Mouse (Mus musculus) midbrain, postnatal 0 days (tissue): ENCODE measurements around the gene Zfp658. TPM values are rescaled to one million over a fixed set of nuclear protein-coding genes. Genes with fewer than 3 reads are reported as not detected.
A peak's percentile ranks its signal among the peaks of the same experiment; 100 is the strongest.

Experiments
- ATAC-seq: fragments of 200-750 bp; cut with Nextera tagmentation; 2 replicates; pipeline ENCODE4 v1.8.0; 2017; ENCODE audit warnings: moderate number of reproducible peaks, mild to moderate bottlenecking, moderate TSS enrichment, moderate library complexity; ENCODE audit not compliant: low FRiP score
- DNase-seq: peaks from one replicate; pipeline ENCODE4 v3.0.0-alpha.2; 2015; ENCODE audit warnings: low spot score
- H3K27ac ChIP-seq: fragments of 300-500 bp; sonication (generic); 2 replicates; pipeline ENCODE4 v1.5.1; 2014; ENCODE audit warnings: low read depth, mild to moderate bottlenecking, low read length, mixed read lengths
- H3K27me3 ChIP-seq: fragments of 300-500 bp; sonication (generic); 2 replicates; pipeline ENCODE4 v1.6.1; 2014; ENCODE audit warnings: low read length, control low read depth, mixed read lengths; ENCODE audit not compliant: insufficient read depth
- H3K36me3 ChIP-seq: fragments of 300-500 bp; sonication (generic); 2 replicates; pipeline ENCODE4 v1.6.1; 2014; ENCODE audit warnings: low read length, control low read depth, mixed read lengths; ENCODE audit not compliant: insufficient read depth
- H3K4me1 ChIP-seq: fragments of 300-500 bp; sonication (generic); 2 replicates; pipeline ENCODE4 v1.6.1; 2014; ENCODE audit warnings: mild to moderate bottlenecking, control low read depth, antibody characterized with exemption, low read length, mixed read lengths; ENCODE audit not compliant: insufficient read depth
- H3K4me2 ChIP-seq: fragments of 300-500 bp; sonication (generic); 2 replicates; pipeline ENCODE4 v1.6.1; 2014; ENCODE audit warnings: low read depth, mild to moderate bottlenecking, low read length, mixed read lengths; ENCODE audit not compliant: poor library complexity, severe bottlenecking
- H3K4me3 ChIP-seq: fragments of 300-500 bp; sonication (generic); 2 replicates; pipeline ENCODE4 v1.5.1; 2014; ENCODE audit warnings: low read depth, mild to moderate bottlenecking, low read length, moderate library complexity
- H3K9ac ChIP-seq: fragments of 300-500 bp; sonication (generic); replicated peaks from 2 replicates; pipeline ENCODE4 v1.6.1; 2014; ENCODE audit warnings: mild to moderate bottlenecking, low read length, moderate library complexity, mixed read lengths; ENCODE audit not compliant: poor library complexity, severe bottlenecking
- H3K9me3 ChIP-seq: fragments of 300-500 bp; sonication (generic); 2 replicates; pipeline ENCODE4 v1.6.1; 2016; ENCODE audit warnings: low read length, control low read depth
- CTCF ChIP-seq: IDR thresholded peaks from 2 replicates; pipeline ENCODE4 v1.5.1; 2016; ENCODE audit warnings: antibody characterized with exemption, mild to moderate bottlenecking
- WGBS: fragments of 180-500 bp; shearing (Covaris S2); extraction: QIAGEN DNeasy Blood & Tissue Kit; methylation state at CpG from one replicate; pipeline ENCODE4 v1.1.7; 2014; 5-methylcytosine and 5-hydroxymethylcytosine counted together
- polyA plus RNA-seq: library from polyadenylated mRNA; unstranded; fragments of >200 nt; fragmentation: Nextera tagmentation; extraction: Ambion mirVana; gene quantifications from 2 replicates; pipeline ENCODE4 v1.2.1, GENCODE M21; 2015
- total RNA-seq: library from RNA; depleted of rRNA; stranded (reverse); fragments of >200 nt; gene quantifications from 2 replicates; pipeline ENCODE4 v1.2.3, GENCODE M21; 2014; rRNA removed

Gene Zfp658
- total RNA-seq, result 9.4 and 13.0 TPM in 2 replicates
- 2.4 and 3.1 TPM in 2 replicates for polyA plus RNA-seq

GRCm38 (mm10) chr7:43562006-43562633 is at the start of gene Zfp658:
Zfp658 (plus strand) TSS chr7:43562256.
- TF ChIP-seq CTCF, result peak; percentile 55
- peak within 1 kb of the TSS; percentile 86 for H3K9ac ChIP-seq
- H3K27ac ChIP-seq, result peak within 1 kb of the TSS; percentile 87
- H3K9me3 ChIP-seq, result no peaks in the 10 kb centered on the region
- no peaks in the 10 kb centered on the region for H3K27me3 ChIP-seq
- 1% methylated on average over 27 of the region's 27 CpGs for WGBS
- H3K4me1 ChIP-seq, result peaks cover 12% of the 10 kb centered on the region
- ATAC-seq, result peak; percentile 94
- peak within 1 kb of the TSS; percentile 79 for H3K4me3 ChIP-seq
- peaks cover 7% of the 10 kb centered on the region for H3K36me3 ChIP-seq
- peak; percentile 98 for DNase-seq
- peak within 1 kb of the TSS; percentile 82 for H3K4me2 ChIP-seq

GRCm38 (mm10) chr7:43512519-43512918 is 49.5 kb upstream of the Zfp658 start:
- WGBS, result 84% methylated on average over 4 of the region's 4 CpGs
- H3K9ac ChIP-seq, result no peak overlapping the region
- ATAC-seq, result no peak
- no peak for TF ChIP-seq CTCF
- H3K36me3 ChIP-seq, result no peaks in the 10 kb centered on the region
- H3K4me3 ChIP-seq, result no peak overlapping the region
- no peaks in the 10 kb centered on the region for H3K4me1 ChIP-seq
- no peak for DNase-seq
- no peak overlapping the region for H3K27ac ChIP-seq
- H3K9me3 ChIP-seq, result no peaks in the 10 kb centered on the region
- no peak overlapping the region for H3K4me2 ChIP-seq
- no peaks in the 10 kb centered on the region for H3K27me3 ChIP-seq

- Histone ChIP-seq H3K9me3 (no peaks in the 10 kb centered on the region), H3K4me1 (no peaks in the 10 kb centered on the region), H3K36me3 (no peaks in the 10 kb centered on the region), H3K27ac (no peak overlapping the region), H3K4me2 (no peak overlapping the region), H3K9ac (no peak overlapping the region), H3K4me3 (no peak overlapping the region), H3K27me3 (no peaks in the 10 kb centered on the region)
- ATAC-seq (no peak), DNase-seq (no peak)
- 79% methylated on average over 5 of the region's 5 CpGs for WGBS
- TF ChIP-seq CTCF, result no peak
Measured at GRCm38 (mm10) chr7:43515076-43515475, 47.0 kb upstream of the Zfp658 start.

GRCm38 (mm10) chr7:43518341-43518740 is 43.7 kb upstream of the Zfp658 start:
- no peak for ATAC-seq
- Histone ChIP-seq H3K36me3 (no peaks in the 10 kb centered on the region), H3K9me3 (no peaks in the 10 kb centered on the region), H3K9ac (no peak overlapping the region), H3K27ac (no peak overlapping the region), H3K27me3 (no peaks in the 10 kb centered on the region), H3K4me2 (no peak overlapping the region), H3K4me3 (no peak overlapping the region), H3K4me1 (no peaks in the 10 kb centered on the region)
- TF ChIP-seq CTCF, result no peak
- 83% methylated on average over 15 of the region's 15 CpGs for WGBS
- peak; percentile 17 for DNase-seq

GRCm38 (mm10) chr7:43522776-43523175 is 39.3 kb upstream of the Zfp658 start:
- no peak for DNase-seq
- Histone ChIP-seq H3K4me2 (no peak overlapping the region), H3K27ac (no peak overlapping the region), H3K9me3 (no peaks in the 10 kb centered on the region), H3K27me3 (no peaks in the 10 kb centered on the region), H3K4me1 (no peaks in the 10 kb centered on the region), H3K4me3 (no peak overlapping the region), H3K36me3 (no peaks in the 10 kb centered on the region), H3K9ac (no peak overlapping the region)
- no peak for ATAC-seq
- no peak for TF ChIP-seq CTCF
- WGBS, result 80% methylated on average over 2 of the region's 2 CpGs

GRCm38 (mm10) chr7:43525313-43525712 is 36.7 kb upstream of the Zfp658 start:
- Histone ChIP-seq H3K36me3 (no peaks in the 10 kb centered on the region), H3K9me3 (no peaks in the 10 kb centered on the region), H3K4me2 (no peak overlapping the region), H3K4me1 (no peaks in the 10 kb centered on the region), H3K27ac (no peak overlapping the region), H3K27me3 (no peaks in the 10 kb centered on the region), H3K4me3 (no peak overlapping the region), H3K9ac (no peak overlapping the region)
- ATAC-seq, result no peak
- 48% methylated on average over 3 of the region's 3 CpGs for WGBS
- DNase-seq, result no peak
- no peak for TF ChIP-seq CTCF
